Mouse (Mus musculus) induced T-regulatory cell, adult 2 months (primary cell): Measurements from ENCODE around the gene Mmp19.

ENCODE experiments used
- DNase-seq: peaks from one replicate; pipeline ENCODE4 v3.0.0-alpha.2; 2012; ENCODE audit warnings: low read depth

Gene Mmp19

DNA sequence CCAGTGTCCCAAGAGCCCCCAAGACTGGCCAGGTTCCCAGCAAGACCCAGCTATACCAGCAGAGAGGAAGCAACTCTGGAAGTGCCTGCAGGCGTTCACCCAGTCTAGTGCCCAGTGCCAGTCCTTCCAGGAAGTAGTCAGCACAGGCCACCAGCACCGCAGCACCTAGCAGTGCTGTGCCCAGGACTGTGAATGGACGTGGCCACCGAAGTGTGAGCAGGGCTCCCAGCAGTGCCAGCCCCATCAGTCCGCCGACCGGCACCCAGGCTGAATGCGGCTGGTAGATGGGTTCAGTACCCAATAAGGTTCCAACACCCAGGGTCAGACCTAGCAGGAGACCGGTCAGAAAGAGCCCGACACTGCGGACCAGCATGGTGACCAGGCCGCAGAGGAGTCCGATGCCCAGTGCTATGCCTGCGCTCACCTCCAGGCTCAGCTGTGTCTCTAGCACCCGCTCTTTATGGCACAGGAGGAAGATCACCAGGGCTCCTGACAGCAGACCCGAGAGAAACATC is 11.3 kb downstream of the Mmp19 start:
- no peak for DNase-seq

DNA sequence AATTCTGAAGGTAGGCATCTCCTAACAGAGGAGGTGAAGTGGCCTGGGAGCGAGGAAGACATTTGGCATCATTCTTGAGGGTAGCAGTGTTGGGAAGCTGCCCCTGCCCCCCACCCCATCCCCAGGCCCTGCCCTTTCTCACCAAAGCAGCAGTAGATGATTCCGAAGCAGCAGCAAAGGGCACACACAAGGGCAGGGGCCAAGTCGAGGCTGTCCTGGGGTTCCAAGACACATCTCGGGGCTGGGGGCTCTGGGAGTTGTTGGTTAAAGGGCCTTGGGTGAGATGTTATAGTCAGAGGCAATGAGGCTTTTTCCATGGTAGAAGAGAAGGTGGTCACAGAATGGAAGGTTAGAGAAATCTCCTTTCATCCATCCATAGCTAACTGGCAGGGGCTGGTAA is 12.2 kb downstream of the Mmp19 start:
- no peak for DNase-seq

DNA sequence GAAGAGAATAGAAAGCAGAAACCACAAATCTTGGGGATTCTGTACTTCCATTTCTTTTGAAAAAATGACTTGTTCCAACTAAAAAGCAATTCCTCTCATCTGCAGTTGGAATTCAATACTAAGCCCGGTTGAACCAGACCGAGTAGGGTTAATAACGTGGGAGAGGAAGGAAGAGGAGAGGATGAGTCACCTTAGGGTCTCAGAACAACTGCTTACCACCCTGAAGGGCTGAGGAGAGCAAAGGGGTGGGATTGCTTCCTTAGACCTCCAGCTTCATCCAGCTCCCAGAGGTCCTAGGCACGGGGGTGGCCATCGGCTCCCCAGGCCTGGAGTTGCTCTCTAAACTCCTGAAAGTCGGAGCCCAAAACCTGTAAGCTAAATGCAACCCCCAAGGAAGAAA is 12.7 kb downstream of the Mmp19 start:
- DNase-seq = no peak

DNA sequence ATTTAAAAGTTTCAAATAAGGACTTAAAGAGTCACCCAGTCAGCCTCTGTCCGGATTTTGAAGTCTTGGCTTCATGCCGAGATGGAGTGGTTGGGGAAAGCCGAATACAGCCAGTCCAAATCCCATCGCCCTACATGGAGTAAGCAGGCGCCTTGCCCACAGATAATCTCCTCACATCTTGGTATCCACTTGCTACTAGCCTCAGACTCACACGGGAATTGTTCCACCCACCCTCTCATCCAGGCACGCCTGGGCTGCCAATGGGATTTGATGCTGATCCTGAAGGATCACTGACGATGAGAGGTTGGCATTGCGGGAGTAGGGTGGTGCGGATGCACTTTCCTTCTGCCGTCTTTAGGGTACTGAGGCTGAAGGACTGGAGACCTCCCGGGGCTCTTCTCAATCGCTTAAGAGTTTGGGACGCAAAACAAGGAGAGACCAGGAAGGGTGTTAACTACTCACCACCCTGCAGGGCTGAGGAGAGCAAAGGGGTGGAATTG is 13.1 kb downstream of the Mmp19 start, which contains the start of gene Dnajc14:
TSS of gene Dnajc14 (plus strand) at position 292 of the 500 bp plus-strand sequence.
- DNase-seq = no peak

DNA sequence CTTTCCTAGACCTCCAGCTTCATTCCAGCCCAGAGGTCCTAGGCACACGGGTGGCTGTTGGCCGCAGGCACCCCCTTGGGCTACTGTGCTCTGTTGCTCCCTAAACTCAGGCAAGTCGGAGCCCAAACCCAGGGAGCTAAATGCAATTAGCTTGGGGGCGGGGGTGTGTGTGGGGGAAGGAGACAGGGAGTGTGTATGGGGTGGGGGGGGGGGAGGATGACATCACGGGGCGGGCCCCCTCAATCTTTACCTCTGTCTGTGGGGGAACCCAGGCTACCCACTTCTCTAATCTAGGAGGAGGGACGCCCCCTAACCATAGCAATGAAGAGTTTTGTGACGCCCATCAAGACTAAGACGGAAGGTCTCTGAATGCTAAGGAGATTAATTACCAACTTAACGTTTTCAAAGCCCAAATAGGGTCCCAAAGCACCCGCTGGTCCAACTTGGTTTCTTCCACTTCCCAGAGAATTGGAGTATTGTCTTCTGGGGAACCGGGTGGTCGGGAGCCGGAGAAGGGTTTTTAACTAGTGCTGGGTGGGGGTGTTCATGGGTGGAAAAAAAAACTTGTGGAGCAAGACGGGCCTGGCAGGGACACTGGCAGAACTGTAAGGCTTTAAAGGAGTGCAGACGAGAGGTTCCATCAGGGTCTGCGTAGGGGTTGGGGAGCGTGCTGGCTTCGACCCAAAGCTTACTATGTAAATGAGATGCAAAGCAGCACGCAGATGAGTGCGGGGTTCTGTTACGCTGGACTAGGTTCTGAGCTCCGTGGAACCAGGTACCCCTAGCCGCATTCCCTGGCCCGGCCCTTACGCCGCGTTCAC is 13.8 kb downstream of the Mmp19 start, which contains the start of gene Tmem198b:
TSS of gene Tmem198b (minus strand) at position 100 of the 821 bp plus-strand sequence.
- peak; percentile 74 for DNase-seq

DNA sequence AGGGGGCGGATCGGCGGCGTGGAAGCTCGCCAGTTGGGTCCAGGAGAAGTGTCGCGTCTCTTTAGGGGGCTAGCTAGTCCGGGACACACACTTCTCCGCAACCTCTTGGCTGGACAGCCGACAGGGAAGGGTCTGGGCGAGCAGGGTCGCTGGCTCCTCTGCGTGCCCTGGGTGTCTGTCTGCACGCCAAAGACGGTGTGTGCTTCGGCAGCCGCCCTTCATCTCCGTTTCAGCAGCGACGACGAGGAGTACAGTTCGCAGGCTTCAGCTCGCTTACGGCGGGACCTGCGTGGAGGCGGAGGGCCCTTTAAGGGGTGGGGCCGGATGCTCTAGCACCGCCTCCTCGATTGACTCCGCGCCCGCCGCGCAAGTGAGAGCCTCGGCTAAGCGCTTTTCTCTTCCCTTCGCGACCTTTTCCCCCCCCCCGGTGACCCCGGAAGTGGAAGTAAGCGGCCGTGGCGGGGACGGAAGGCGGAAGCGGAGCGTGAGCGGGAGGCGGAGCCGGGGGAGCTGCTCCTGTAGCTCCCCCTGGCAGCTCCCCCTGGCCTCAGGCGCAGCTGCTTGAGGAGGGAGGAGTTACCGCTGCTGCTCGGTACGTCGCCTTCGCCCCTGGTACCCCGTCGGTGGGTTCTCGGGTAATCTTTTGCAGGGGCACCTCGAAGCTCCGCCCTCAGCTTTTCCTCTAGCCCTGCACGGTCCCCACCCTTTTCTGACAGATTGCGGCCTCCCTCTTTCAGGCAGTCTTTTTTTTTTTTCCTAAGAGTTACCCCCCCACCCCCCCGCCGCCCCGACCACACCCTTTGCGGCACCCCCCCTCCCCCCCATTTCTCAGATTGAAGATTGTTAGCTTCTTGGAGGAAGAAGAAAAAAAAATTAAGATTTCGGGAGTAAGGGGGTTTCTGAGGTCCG is 14.6 kb downstream of the Mmp19 start:
- peak; percentile 99 for DNase-seq

DNA sequence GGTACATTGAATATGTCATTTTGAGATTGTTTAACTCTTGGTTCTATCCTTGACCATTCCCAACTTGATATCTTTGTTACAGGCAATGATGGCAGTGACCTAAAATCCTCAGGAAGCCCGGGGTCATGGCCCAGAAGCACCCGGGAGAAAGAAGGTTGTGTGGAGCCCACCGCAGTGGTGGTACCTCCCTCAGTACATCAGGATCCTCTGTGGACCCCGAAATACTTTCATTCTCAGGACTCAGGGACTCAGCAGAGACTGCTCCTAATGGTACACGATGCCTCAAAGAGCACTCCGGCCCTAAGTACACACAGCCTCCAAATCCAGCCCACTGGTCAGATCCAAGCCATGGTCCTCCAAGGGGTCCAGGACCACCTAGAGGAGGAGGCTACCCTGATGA is 15.4 kb downstream of the Mmp19 start:
- no peak for DNase-seq

DNA sequence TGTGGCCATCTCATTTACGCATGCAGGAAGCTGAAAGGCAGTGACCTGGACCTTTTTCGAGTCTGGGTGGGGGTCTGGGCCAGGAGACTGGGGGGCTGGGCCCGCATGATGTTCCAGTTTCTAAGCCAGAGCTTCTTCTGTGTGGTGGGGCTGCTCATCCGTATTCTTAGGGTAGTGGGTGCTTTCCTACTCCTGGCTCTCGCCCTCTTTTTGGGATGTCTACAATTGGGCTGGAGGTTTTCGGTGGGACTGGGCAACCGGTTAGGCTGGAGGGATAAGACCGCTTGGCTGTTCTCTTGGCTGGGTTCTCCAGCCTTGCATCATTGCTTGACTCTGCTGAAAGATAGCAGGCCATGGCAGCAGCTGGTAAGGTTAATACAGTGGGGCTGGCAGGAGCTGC is 16.3 kb downstream of the Mmp19 start:
- DNase-seq = no peak

DNA sequence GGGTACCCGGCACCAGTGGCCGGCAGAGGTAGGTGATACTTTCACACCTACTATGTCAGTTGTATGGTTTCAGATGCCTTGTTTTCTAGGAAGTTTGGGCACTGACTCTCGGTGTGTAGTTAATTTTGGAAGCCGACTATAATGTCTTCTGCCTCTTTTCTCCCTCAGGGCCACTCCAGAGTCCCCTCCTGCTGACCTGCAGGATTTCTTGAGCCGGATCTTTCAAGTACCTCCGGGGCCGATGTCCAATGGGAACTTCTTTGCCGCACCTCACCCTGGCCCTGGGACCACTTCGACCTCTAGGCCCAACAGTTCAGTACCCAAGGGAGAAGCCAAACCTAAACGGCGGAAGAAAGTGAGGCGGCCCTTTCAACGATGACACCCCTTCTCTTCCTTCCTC is 26.3 kb downstream of the Mmp19 start, which contains the start of gene Sarnp:
TSS of gene Sarnp (plus strand) at position 301 of the 400 bp plus-strand sequence.
- DNase-seq = no peak

DNA sequence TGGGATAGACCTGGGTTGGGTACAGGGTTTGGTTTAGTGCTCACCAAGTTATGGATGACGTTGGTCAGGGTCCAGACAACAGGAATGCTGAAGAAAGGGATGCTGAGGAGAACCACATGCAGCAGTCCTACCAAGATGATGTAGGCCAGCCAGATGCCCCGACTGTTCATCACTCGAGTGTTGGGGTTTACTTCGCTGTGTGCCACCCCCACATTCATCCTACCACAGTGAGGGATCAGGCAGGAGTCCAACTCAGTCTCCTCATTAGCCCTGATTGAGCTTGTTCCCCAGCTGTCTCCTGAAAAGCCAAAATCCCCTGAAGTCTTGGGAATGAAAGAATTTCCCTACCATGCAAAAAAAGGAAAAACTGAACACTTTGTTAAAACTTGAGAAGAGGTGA is 29.5 kb downstream of the Mmp19 start:
- DNase-seq = no peak

DNA sequence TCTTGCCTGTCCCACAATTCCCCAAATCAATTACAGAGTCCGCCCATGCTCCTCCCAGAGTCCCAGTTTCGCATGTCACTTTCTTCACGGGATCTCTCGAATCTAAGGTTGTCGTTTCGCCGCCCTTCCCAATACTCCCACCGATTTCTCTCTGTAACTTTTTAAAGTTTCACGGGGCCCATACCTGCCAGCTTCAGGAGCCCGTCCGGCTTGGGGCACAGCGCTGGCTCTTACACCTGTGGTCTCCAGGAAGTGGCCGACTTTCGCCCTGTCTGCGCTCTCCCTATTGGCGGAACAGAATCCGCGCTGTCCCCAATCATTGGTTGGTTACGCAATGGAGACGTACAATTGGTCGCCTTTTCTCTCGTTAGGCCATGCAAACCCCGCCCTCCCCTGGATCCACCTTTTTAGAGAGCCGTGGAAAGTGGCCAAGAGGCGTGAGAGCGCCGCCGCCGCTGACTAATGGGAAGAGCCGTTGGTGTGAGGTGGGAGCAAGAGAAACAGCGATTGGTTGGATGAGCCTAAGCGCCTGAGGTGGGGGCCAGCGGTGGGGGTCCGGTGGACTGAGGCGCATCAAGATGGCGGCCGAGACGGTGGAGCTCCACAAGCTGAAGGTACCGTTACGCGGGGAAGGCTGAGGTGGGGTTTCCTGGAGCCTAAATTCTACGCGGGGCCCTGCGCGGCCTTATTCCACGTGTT is 30.8 kb downstream of the Mmp19 start, which contains the start of gene Ormdl2:
TSS of gene Ormdl2 (minus strand) at position 288 of the 699 bp plus-strand sequence.
- peak; percentile 99 for DNase-seq

DNA sequence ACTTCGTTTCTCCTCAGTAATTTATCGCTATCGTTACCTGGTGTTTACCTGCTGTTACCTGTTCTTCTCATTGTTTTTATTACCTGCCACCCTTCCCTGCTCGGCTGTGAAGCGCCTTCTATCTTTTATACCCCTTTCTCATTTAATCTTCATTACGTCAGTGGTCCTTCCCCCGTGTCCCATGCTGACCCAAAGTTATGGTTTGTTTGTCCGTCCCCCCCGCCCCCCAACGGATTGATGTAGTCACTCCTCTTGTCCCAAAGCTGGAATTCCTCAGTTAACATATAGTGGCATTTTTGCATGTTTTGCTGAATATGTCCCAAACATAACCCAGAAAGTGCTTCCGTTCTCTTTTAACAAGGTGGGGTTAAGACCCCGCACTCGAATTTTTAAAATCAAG is 31.4 kb downstream of the Mmp19 start:
- no peak for DNase-seq

DNA sequence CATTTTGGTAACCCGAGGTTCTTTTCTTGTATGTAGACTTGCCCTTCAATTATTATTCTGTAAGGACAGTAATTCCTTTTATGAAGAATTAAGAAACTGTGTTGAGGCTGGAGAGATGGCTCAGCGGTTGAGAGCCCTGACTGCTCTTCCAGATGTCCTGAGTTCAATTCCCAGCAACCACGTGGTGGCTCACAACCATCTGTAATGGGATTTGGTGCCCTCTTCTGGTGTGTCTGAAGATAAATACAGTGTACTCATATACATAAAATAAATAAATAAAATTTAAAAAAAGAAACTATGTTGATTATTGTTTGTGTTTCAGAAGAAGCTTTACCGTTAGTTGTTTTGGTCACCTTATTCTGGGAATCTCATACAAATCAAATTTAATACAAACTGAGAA is 32.4 kb downstream of the Mmp19 start:
- DNase-seq = peak; percentile 20

DNA sequence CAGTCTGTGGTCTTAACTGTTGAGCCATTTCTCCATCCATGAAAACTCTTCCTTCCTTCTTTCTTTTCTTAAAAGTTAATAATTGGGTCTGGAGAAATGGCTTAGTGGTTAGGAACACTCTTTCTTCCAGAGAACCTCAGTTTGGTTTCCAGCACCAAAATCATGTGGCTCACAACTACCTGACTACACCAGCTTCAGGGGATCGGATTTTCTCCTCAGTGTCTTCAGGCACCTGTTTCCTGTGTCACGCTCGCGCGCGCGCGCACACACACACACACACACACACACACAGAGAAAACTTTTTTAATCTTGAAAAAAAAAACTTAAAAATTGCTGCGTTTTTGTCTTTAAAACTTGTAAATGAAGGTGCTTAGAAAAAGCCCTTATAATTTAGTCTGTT is 33.1 kb downstream of the Mmp19 start:
- peak; percentile 32 for DNase-seq

DNA sequence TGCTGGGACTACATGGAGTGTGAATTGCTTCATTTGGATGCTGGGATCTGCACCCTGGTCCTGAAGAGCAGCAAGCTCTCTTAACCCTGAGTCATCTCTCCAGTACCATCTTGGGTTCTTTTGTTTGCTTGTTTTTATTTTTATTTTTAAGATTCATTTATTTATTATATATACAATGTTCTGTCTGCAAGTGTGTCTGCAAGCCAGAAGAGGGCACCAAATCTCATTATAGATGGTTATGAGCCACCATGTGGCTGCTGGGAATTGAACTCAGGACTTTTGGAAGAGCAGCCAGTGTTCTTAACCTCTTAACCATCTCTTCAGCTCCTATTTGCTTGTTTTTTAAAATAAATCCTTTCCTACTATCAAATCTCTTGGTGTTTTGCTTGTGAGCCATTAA is 46.7 kb downstream of the Mmp19 start:
- DNase-seq = peak; percentile 18

DNA sequence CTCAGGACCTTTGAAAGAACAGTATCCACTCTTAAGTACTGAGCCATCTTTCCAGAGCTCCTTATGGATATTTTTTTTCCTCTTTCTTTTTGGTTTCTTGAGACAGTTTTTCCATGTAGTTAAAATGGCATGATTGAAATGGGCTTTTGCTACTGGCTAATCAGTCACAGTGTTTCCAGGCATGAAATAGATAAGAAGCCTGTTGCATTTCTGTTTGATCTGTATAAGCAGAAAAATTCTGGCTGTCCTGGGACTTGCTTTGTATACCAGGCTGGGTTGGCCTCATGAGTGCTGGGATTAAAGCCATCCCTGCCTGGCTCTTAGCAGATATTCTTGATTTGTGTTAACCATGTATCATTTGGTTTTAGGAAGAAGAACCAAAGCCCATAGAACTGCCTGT is 48.7 kb downstream of the Mmp19 start:
- no peak for DNase-seq

DNA sequence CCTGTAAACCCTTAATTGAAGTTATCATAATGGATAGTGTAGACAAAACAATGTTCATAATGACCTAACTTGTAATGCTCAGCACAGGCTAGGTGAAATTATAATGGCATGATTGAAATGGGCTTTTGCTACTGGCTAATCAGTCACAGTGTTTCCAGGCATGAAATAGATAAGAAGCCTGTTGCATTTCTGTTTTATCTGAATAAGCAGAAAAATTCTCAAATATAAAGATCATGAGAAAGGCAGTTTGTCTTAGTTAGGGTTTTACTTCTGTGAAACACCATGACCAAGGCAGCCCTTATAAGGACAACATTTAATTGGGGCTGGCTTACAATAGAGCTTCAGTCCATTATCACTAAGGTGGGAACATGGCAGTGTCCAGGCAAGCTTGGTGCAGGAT is 49.9 kb downstream of the Mmp19 start:
- DNase-seq = no peak

DNA sequence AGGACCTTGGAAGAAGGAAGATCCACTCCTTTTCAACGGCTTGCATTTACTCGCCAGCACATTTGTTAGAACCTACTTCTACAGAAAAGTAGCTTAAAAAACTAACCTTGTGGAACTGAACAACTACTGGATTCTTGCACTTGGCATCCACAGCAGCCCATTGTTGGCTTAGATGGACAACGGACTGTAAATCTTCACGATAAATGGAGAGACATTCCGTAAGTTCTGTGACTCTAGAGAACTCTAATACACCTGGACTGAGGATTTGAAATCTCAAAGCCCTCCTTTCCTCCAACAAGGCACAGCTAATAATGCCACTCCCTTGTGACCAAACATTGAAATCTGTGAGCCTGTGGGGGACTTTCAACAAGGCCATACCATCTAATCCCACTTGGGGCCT is 52.5 kb downstream of the Mmp19 start:
- DNase-seq = no peak

DNA sequence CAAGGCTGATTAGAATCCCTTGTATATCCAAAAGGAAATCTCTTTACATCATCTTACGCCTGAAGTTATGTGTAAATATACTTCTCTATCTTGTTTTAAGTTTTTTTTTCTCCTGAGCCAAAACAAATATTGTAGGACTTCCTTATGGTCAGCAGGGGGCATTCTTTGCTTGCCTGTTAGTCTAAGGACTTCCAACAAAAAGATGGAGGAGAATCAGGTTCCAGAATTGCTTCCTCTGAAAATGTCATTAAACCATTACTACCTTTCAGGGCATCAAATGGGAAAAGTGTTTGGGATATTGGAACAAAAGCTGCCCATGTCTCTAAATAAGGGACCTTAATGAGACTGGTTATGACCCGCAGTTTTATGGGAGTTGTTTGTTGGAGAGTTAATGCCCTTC is 54.8 kb downstream of the Mmp19 start:
- DNase-seq = peak; percentile 57

DNA sequence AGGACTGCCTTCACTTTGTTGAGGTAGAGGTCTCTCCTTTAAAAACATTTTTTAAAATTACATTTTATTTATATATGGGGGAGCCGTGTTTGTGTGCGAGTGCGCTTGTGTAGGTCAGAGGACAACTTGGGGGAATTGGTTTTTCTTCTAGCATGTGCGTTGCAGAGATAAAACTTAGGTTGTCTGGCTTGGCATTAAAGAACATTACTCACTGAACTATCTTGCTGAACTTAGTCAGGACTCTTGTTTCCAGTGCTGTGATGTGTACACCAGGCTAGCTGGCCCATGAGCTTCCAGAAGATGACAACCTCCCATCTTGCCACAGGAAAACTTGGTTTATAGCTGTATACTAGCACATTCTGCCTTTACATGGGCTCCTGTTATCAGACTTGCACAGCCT is 56.0 kb downstream of the Mmp19 start:
- DNase-seq = no peak

DNA sequence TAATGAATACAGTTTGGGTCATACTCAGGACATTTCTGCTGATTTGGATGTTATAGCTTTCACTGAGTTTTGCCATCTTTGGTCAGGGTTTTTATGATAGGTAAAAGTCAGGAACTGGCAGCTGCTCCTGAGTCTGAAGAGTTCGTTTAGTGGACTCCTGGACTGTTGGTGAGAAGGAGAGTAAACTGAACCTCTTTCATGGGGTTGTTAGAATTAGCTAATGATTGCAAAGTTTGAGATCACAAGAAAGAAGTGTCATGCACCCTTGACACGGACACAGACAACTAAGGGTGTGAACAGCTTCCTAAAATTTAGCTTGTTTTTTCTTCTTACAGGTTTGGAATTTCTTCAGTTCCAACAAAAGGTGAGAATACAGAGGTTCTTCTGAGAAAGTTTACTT is 57.7 kb downstream of the Mmp19 start:
- no peak for DNase-seq

DNA sequence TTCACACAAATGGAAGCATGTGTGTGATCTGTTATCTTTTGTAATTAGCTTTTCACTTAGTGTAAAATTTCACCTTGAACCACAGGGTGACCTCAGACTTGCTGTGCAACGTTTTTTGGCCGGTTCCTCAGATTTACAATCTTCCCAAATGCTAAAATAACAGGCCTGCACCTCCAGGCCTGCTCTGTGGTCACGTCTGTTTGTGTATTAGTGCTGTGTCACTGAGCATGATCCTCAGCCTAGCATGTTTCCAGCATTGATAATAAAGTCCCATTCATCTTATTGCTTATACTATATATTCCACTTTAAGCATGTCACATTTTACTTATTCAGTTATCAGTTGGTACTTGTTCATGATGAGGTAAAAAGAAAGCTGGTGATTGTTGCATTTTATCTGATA is 59.6 kb downstream of the Mmp19 start:
- DNase-seq = no peak
